Mouse (Mus musculus): ENCODE results near the gene Angpt4.

Gene Angpt4

GRCm38 (mm10) chr2:151984019-151984418 lies 73.0 kb downstream of the Angpt4 start:
- DNase-seq (ENCODE audit: low spot score), result no peak

GRCm38 (mm10) chr2:151985426-151986172 lies 74.6 kb downstream of the Angpt4 start:
- DNase-seq (ENCODE audit: low spot score), result no peak

GRCm38 (mm10) chr2:151986958-151987357 lies 75.9 kb downstream of the Angpt4 start:
- no peak for DNase-seq (ENCODE audit: low spot score)

GRCm38 (mm10) chr2:151988978-151989377 lies 78.0 kb downstream of the Angpt4 start:
- DNase-seq (ENCODE audit: low spot score), result no peak

GRCm38 (mm10) chr2:151990985-151991394 lies 80.0 kb downstream of the Angpt4 start:
- DNase-seq (ENCODE audit: low spot score), result no peak

- DNase-seq (ENCODE audit: low spot score), result no peak
These were observed 80.4 kb downstream of the Angpt4 start for GRCm38 (mm10) chr2:151991446-151991845.

- DNase-seq (ENCODE audit: low spot score), result no peak
These were observed 83.5 kb downstream of the Angpt4 start for GRCm38 (mm10) chr2:151994350-151995122.

Data from urinary bladder, postnatal 10 days (tissue).